Mouse (Mus musculus): ENCODE results near the gene Pdpr. TPM values are rescaled to one million over a fixed set of nuclear protein-coding genes. Genes with fewer than 3 reads are reported as not detected.
"Not testable (repeated sequence)": the region's sequence is repeated elsewhere in the genome, so short reads cannot be mapped to it uniquely, and the experiment has no call there.

Gene Pdpr
- polyA plus RNA-seq, 1 experiment from 2014 or later: 7.1 TPM

GRCm38 (mm10) chr8:111142521-111142920 is 48.1 kb downstream of the Pdpr start:
- no peak for TF ChIP-seq EP300 (IDR thresholded peaks at IDR 0.05)
- TF ChIP-seq CTCF (IDR thresholded peaks at IDR 0.05): no peak
- H3K9ac ChIP-seq (replicated peaks; ENCODE audit: low read depth): no peak overlapping the region
- H3K36me3 ChIP-seq (ENCODE audit: insufficient read depth, low read length): 0 out of 2 replicates have a peak, but pooled peaks cover 8% of the 10 kb centered on the region

GRCm38 (mm10) chr8:111144901-111145459 is 50.5 kb downstream of the Pdpr start:
- H3K9me3 ChIP-seq (ENCODE audit: low read length); H3K4me1 ChIP-seq (ENCODE audit: insufficient read depth, low read depth, low read length); H3K27me3 ChIP-seq (replicated peaks; ENCODE audit: insufficient read depth, low read length); H3K27ac ChIP-seq (ENCODE audit: low read length); H3K36me3 ChIP-seq (ENCODE audit: insufficient read depth, low read length): not testable (repeated sequence)
- DNase-seq (ENCODE audit: low spot score): peak; percentile 10
- ATAC-seq: peak; percentile 53
- H3K4me2 ChIP-seq (replicated peaks; ENCODE audit: low read depth, low read length): peak overlapping the region; percentile 68
- H3K4me3 ChIP-seq (ENCODE audit: low read depth, low read length): peak overlapping the region; percentile 68
- H3K9ac ChIP-seq (replicated peaks; ENCODE audit: low read depth): peak overlapping the region; percentile 48
- under 1% methylated on average over 39 of the region's 63 CpGs for whole genome bisulfite sequencing

More at GRCm38 (mm10) chr8:111142521-111142920, 48.1 kb downstream of the Pdpr start:
- ATAC-seq (no peak), DNase-seq (ENCODE audit: low spot score) (no peak)
- no peak overlapping the region for H3K4me2 ChIP-seq (replicated peaks; ENCODE audit: low read depth, low read length)
- no peaks in the 10 kb centered on the region for H3K4me1 ChIP-seq (ENCODE audit: insufficient read depth, low read depth, low read length)
- H3K27ac ChIP-seq (ENCODE audit: low read length): no peak overlapping the region
- no peaks in the 10 kb centered on the region for H3K27me3 ChIP-seq (replicated peaks; ENCODE audit: insufficient read depth, low read length)
- H3K4me3 ChIP-seq (ENCODE audit: low read depth, low read length): no peak overlapping the region
- H3K9me3 ChIP-seq (ENCODE audit: low read length): no peaks in the 10 kb centered on the region

- peak overlapping the region; percentile 82 for H3K9ac ChIP-seq (replicated peaks; ENCODE audit: low read depth)
- peak overlapping the region; percentile 73 for H3K27ac ChIP-seq (ENCODE audit: low read length)
- WGBS: under 1% methylated on average over 38 of the region's 74 CpGs
- H3K9me3 ChIP-seq (ENCODE audit: low read length); H3K4me1 ChIP-seq (ENCODE audit: insufficient read depth, low read depth, low read length); H3K36me3 ChIP-seq (ENCODE audit: insufficient read depth, low read length); H3K27me3 ChIP-seq (replicated peaks; ENCODE audit: insufficient read depth, low read length): not testable (repeated sequence)
- H3K4me2 ChIP-seq (replicated peaks; ENCODE audit: low read depth, low read length): peak overlapping the region; percentile 82
- DNase-seq (ENCODE audit: low spot score) (peak; percentile 95), ATAC-seq (peak; percentile 98)
- H3K4me3 ChIP-seq (ENCODE audit: low read depth, low read length): peak overlapping the region; percentile 68
Measured at GRCm38 (mm10) chr8:111145460-111146012, 51.1 kb downstream of the Pdpr start.

GRCm38 (mm10) chr8:111155721-111156436 is 61.4 kb downstream of the Pdpr start:
- H3K4me2 ChIP-seq (replicated peaks; ENCODE audit: low read depth, low read length): no peak overlapping the region
- peaks cover 37% of the 10 kb centered on the region for H3K36me3 ChIP-seq (ENCODE audit: insufficient read depth, low read length)
- 91% methylated on average over 8 of the region's 8 CpGs for whole genome bisulfite sequencing

GRCm38 (mm10) chr8:111157617-111158016 is 63.2 kb downstream of the Pdpr start:
- H3K27me3 ChIP-seq (replicated peaks; ENCODE audit: insufficient read depth, low read length): no peaks in the 10 kb centered on the region
- WGBS: 49% methylated on average over 14 of the region's 14 CpGs
- ATAC-seq (peak; percentile 37; the same call in 1 of the 2 replicates), DNase-seq (ENCODE audit: low spot score) (peak; percentile 46)
- H3K4me1 ChIP-seq (ENCODE audit: insufficient read depth, low read depth, low read length): no peaks in the 10 kb centered on the region
- peaks cover 51% of the 10 kb centered on the region for H3K36me3 ChIP-seq (ENCODE audit: insufficient read depth, low read length)
- no peak overlapping the region for H3K9ac ChIP-seq (replicated peaks; ENCODE audit: low read depth)
- H3K9me3 ChIP-seq (ENCODE audit: low read length): no peaks in the 10 kb centered on the region
- TF ChIP-seq CTCF (IDR thresholded peaks at IDR 0.05) (peak; percentile 75), EP300 (IDR thresholded peaks at IDR 0.05) (no peak)
- H3K4me3 ChIP-seq (ENCODE audit: low read depth, low read length): no peak overlapping the region
- H3K27ac ChIP-seq (ENCODE audit: low read length): no peak overlapping the region
- H3K4me2 ChIP-seq (replicated peaks; ENCODE audit: low read depth, low read length): no peak overlapping the region

More at GRCm38 (mm10) chr8:111155721-111156436, 61.4 kb downstream of the Pdpr start:
- ATAC-seq (no peak), DNase-seq (ENCODE audit: low spot score) (no peak)
- no peak overlapping the region for H3K27ac ChIP-seq (ENCODE audit: low read length)
- H3K9me3 ChIP-seq (ENCODE audit: low read length): no peaks in the 10 kb centered on the region
- no peaks in the 10 kb centered on the region for H3K27me3 ChIP-seq (replicated peaks; ENCODE audit: insufficient read depth, low read length)
- H3K4me1 ChIP-seq (ENCODE audit: insufficient read depth, low read depth, low read length): no peaks in the 10 kb centered on the region
- TF ChIP-seq EP300 (IDR thresholded peaks at IDR 0.05): no peak
- no peak for TF ChIP-seq CTCF (IDR thresholded peaks at IDR 0.05)
- no peak overlapping the region for H3K9ac ChIP-seq (replicated peaks; ENCODE audit: low read depth)
- no peak overlapping the region for H3K4me3 ChIP-seq (ENCODE audit: low read depth, low read length)

GRCm38 (mm10) chr8:111171661-111172060 is 77.2 kb downstream of the Pdpr start:
- WGBS: 84% methylated on average over 5 of the region's 5 CpGs
- no peaks in the 10 kb centered on the region for H3K27me3 ChIP-seq (replicated peaks; ENCODE audit: insufficient read depth, low read length)
- DNase-seq (ENCODE audit: low spot score) (no peak), ATAC-seq (no peak)
- TF ChIP-seq CTCF (IDR thresholded peaks at IDR 0.05) (no peak), EP300 (IDR thresholded peaks at IDR 0.05) (no peak)
- no peak overlapping the region for H3K9ac ChIP-seq (replicated peaks; ENCODE audit: low read depth)
- peaks cover 37% of the 10 kb centered on the region for H3K36me3 ChIP-seq (ENCODE audit: insufficient read depth, low read length)
- H3K27ac ChIP-seq (ENCODE audit: low read length): no peak overlapping the region
- H3K4me1 ChIP-seq (ENCODE audit: insufficient read depth, low read depth, low read length): no peaks in the 10 kb centered on the region
- no peak overlapping the region for H3K4me3 ChIP-seq (ENCODE audit: low read depth, low read length)
- no peaks in the 10 kb centered on the region for H3K9me3 ChIP-seq (ENCODE audit: low read length)
- H3K4me2 ChIP-seq (replicated peaks; ENCODE audit: low read depth, low read length): no peak overlapping the region
